Mouse (Mus musculus) myocyte (in vitro differentiated cells): ENCODE results near the gene Pofut1. TPM values are rescaled to one million over a fixed set of nuclear protein-coding genes. Genes with fewer than 3 reads are reported as not detected.
"Not testable (repeated sequence)": the region's sequence is repeated elsewhere in the genome, so short reads cannot be mapped to it uniquely, and the experiment has no call there.

Experiments used
- H3K27me3 ChIP-seq: one replicate; pipeline ENCODE4 v1.6.1; 2011; ENCODE audit not compliant: control insufficient read depth, insufficient read depth, insufficient read length
- H3K36me3 ChIP-seq: one replicate; pipeline ENCODE4 v1.6.1; 2011; ENCODE audit not compliant: control insufficient read depth, insufficient read depth
- H3K4me2 ChIP-seq: one replicate; pipeline ENCODE4 v1.6.1; 2011; ENCODE audit warnings: low read depth, control low read depth
- H3K4me3 ChIP-seq: one replicate; pipeline ENCODE4 v1.5.1; 2011; ENCODE audit warnings: mild to moderate bottlenecking, control low read depth, moderate library complexity
- H3K79me2 ChIP-seq: one replicate; pipeline ENCODE4 v1.6.1; 2011; ENCODE audit not compliant: control insufficient read depth, insufficient read depth
- H3ac ChIP-seq: one replicate; pipeline ENCODE4 v1.6.1; 2011; ENCODE audit not compliant: control insufficient read depth, insufficient read length
- CEBPB ChIP-seq: IDR thresholded peaks from 2 replicates; pipeline ENCODE4 v1.6.1; 2011; ENCODE audit warnings: mild to moderate bottlenecking, moderate library complexity; ENCODE audit not compliant: poor library complexity, insufficient read depth, severe bottlenecking
- E2F4 ChIP-seq: IDR thresholded peaks from one replicate; pipeline ENCODE4 v1.6.1; 2011; ENCODE audit warnings: mild to moderate bottlenecking, control low read depth, moderate library complexity; ENCODE audit not compliant: insufficient read depth
- MAX ChIP-seq: IDR thresholded peaks from one replicate; pipeline ENCODE4 v1.6.1; 2011; ENCODE audit warnings: low read depth, mild to moderate bottlenecking, control low read depth
- MYOD1 ChIP-seq, 3 experiments: IDR thresholded peaks; one replicate each; pipeline ENCODE4 v1.6.1; 2011; ENCODE audit warnings: control low read depth in 2 of 3, low read depth in 2 of 3, mild to moderate bottlenecking in 2 of 3, moderate library complexity in 1 of 3; ENCODE audit not compliant: insufficient read length in 2 of 3, control insufficient read depth in 1 of 3
- MYOG ChIP-seq, 3 experiments: IDR thresholded peaks; one replicate each; pipeline ENCODE4 v1.6.1; 2011; ENCODE audit warnings: control low read depth in 2 of 3, low read depth in 2 of 3, mild to moderate bottlenecking in 2 of 3; ENCODE audit not compliant: insufficient read length in 2 of 3, control insufficient read depth in 1 of 3, insufficient read depth in 1 of 3
- POLR2A ChIP-seq: IDR thresholded peaks from one replicate; pipeline ENCODE4 v1.6.1; 2011; ENCODE audit warnings: low read depth, mild to moderate bottlenecking, control low read depth, moderate library complexity; ENCODE audit not compliant: insufficient read length
- POLR2AphosphoS2 ChIP-seq: IDR thresholded peaks from one replicate; pipeline ENCODE4 v1.6.1; 2011; ENCODE audit warnings: low read depth, control low read depth; ENCODE audit not compliant: insufficient read length
- REST ChIP-seq: IDR thresholded peaks from one replicate; pipeline ENCODE4 v1.6.1; 2011; ENCODE audit warnings: mild to moderate bottlenecking, control low read depth, moderate library complexity; ENCODE audit not compliant: insufficient read depth, insufficient read length
- SRF ChIP-seq: IDR thresholded peaks from one replicate; pipeline ENCODE4 v1.6.1; 2011; ENCODE audit warnings: low read depth; ENCODE audit not compliant: control insufficient read depth, insufficient read length
- TCF12 ChIP-seq: IDR thresholded peaks from one replicate; pipeline ENCODE4 v1.6.1; 2011; ENCODE audit warnings: mild to moderate bottlenecking, control low read depth; ENCODE audit not compliant: poor library complexity, insufficient read depth, severe bottlenecking
- TCF3 ChIP-seq: IDR thresholded peaks from one replicate; pipeline ENCODE4 v1.6.1; 2011; ENCODE audit warnings: low read depth, control low read depth; ENCODE audit not compliant: insufficient read length
- USF1 ChIP-seq: IDR thresholded peaks from one replicate; pipeline ENCODE4 v1.6.1; 2011; ENCODE audit warnings: low read depth, mild to moderate bottlenecking, control low read depth, moderate library complexity
- polyA plus RNA-seq: library from polyadenylated mRNA; unstranded; fragments of >200 nt; fragmentation: generic; extraction: Trizol; gene quantifications from one replicate; pipeline ENCODE4 v1.2.1, GENCODE M21; 2012; ENCODE audit warnings: missing spikeins

The Pofut1 gene
- polyA plus RNA-seq, 1 experiment = 12.2 TPM

DNA sequence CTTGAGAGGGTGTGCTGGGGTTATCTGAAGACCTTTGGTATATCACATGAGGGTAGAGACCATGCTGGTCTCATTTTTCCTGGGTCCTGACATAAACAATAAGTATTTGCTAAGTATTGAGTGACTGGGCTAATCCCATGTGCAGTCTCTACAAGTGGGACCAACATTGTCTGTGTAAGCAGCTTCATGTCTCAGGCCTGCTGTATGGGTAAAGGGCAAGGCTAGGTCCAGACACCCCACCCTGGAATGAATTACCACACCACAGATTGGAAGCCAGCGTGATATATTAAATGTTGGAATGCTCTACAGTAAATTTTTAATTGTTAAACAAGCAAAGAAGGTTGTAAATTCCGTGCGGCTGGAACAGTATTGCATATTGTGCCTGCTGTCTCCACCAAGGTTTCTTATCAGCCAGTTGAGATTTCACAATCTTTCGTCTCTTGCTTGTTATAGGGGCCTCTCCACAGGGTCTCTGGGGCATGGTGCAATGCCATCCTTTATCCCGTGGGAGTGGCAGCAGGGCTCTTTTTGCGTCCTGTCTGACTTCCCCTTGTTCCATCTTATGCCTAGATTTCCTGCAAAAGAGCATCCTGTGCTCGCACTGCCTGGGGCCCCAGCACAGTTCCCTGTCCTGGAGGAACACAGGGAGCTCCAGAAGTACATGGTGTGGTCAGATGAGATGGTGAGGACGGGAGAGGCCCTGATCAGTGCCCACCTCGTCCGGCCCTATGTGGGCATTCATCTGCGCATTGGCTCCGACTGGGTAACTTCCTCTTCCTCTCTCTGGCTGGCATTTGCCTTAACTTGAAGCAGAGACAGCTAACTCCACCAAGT lies 17.9 kb downstream of the Pofut1 start:
- H3K4me3 ChIP-seq = no peak overlapping the region
- H3ac ChIP-seq = no peak overlapping the region
- H3K4me2 ChIP-seq = no peak overlapping the region
- no peaks in the 10 kb centered on the region for H3K79me2 ChIP-seq
- H3K27me3 ChIP-seq = no peaks in the 10 kb centered on the region
- TF ChIP-seq REST = no peak
- TF ChIP-seq MYOD1 (IDR thresholded peaks at IDR 0.05; ENCODE audit: control insufficient read depth in 1 of 3, insufficient read length in 2 of 3, low read depth in 2 of 3) = no peak
- no peak for TF ChIP-seq E2F4
- no peak for TF ChIP-seq POLR2A
- no peak for TF ChIP-seq POLR2AphosphoS2
- TF ChIP-seq SRF = no peak
- TF ChIP-seq USF1 = no peak
- no peak for TF ChIP-seq TCF12
- TF ChIP-seq MAX = no peak
- TF ChIP-seq MYOG (IDR thresholded peaks at IDR 0.05; ENCODE audit: control insufficient read depth in 1 of 3, insufficient read depth in 1 of 3, insufficient read length in 2 of 3, low read depth in 2 of 3) = no peak
- TF ChIP-seq CEBPB = no peak
- TF ChIP-seq TCF3 = no peak
- H3K36me3 ChIP-seq = no peaks in the 10 kb centered on the region

GRCm38 (mm10) chr2:153259864-153260674 lies 18.7 kb downstream of the Pofut1 start:
- Histone ChIP-seq H3K4me3 (no peak overlapping the region), H3K79me2 (no peaks in the 10 kb centered on the region), H3K4me2 (no peak overlapping the region), H3K27me3 (no peaks in the 10 kb centered on the region), H3K36me3 (no peaks in the 10 kb centered on the region), H3ac (no peak overlapping the region)
- TF ChIP-seq CEBPB (no peak), TCF12 (no peak), USF1 (no peak), E2F4 (no peak), MAX (no peak), POLR2A (no peak), SRF (no peak), REST (no peak), MYOG (IDR thresholded peaks at IDR 0.05; ENCODE audit: control insufficient read depth in 1 of 3, insufficient read depth in 1 of 3, insufficient read length in 2 of 3, low read depth in 2 of 3) (no peak), MYOD1 (IDR thresholded peaks at IDR 0.05; ENCODE audit: control insufficient read depth in 1 of 3, insufficient read length in 2 of 3, low read depth in 2 of 3) (no peak), POLR2AphosphoS2 (no peak), TCF3 (no peak)

- Histone ChIP-seq H3K4me3 (no peak overlapping the region), H3K27me3 (no peaks in the 10 kb centered on the region), H3K36me3 (peaks cover 4% of the 10 kb centered on the region), H3ac (no peak overlapping the region), H3K79me2 (no peaks in the 10 kb centered on the region), H3K4me2 (no peak overlapping the region)
- TF ChIP-seq TCF12 (no peak), CEBPB (no peak)
These were observed 21.7 kb downstream of the Pofut1 start for GRCm38 (mm10) chr2:153263053-153263452.

- H3K4me3 ChIP-seq = no peak overlapping the region
- TF ChIP-seq E2F4 = no peak
- no peak for TF ChIP-seq REST
- TF ChIP-seq SRF = no peak
- TF ChIP-seq MYOD1 (IDR thresholded peaks at IDR 0.05; ENCODE audit: control insufficient read depth in 1 of 3, insufficient read length in 2 of 3, low read depth in 2 of 3) = no peak
- no peak for TF ChIP-seq POLR2AphosphoS2
- H3K36me3 ChIP-seq = peaks cover 4% of the 10 kb centered on the region
- no peak overlapping the region for H3ac ChIP-seq
- no peak overlapping the region for H3K4me2 ChIP-seq
- H3K79me2 ChIP-seq = no peaks in the 10 kb centered on the region
- no peaks in the 10 kb centered on the region for H3K27me3 ChIP-seq
These were observed 26.0 kb downstream of the Pofut1 start for GRCm38 (mm10) chr2:153267331-153267730.

DNA sequence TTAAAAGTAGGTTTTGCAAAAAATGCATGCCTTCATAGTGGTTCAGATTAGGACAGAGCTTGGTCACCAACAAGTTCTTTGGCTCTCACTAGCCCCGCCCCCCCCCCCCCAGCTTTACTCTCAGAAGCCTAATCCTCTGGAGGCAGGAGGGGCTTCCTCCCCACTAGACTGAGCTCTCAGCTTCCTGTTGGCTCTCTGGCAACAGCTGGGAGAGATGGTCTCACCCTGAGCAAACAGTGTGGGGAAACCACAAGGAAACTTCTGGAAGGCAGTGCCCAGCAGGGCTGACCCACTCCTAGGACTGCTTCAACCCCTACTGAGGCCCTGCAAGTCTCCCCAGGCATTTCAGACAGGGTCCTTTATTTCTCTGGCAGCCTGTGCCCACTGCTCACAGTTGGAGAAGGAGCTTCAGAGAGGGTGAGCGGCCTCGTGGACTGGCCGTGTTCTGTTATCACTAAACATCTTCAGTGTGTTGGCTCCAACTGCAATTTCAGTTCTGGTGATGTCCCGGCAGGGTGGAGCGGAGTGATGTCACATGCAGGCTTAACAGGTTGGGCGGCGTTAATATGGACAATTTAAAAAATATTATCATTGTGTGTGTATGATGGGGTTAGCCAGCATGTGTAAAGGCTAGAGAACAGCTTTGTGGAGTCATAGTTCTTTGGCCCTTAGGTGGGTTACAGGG lies 29.0 kb downstream of the Pofut1 start:
- H3K4me3 ChIP-seq, H3ac ChIP-seq, H3K27me3 ChIP-seq, H3K79me2 ChIP-seq, H3K4me2 ChIP-seq, H3K36me3 ChIP-seq: not testable (repeated sequence)

GRCm38 (mm10) chr2:153274200-153274918 lies 33.0 kb downstream of the Pofut1 start:
- not testable (repeated sequence) for H3K36me3 ChIP-seq

More at GRCm38 (mm10) chr2:153274200-153274918, 33.0 kb downstream of the Pofut1 start:
- H3ac ChIP-seq, H3K79me2 ChIP-seq, H3K4me2 ChIP-seq, H3K4me3 ChIP-seq, H3K27me3 ChIP-seq: not testable (repeated sequence)
